Mouse (Mus musculus) heart, postnatal 4 days (tissue): ENCODE results near the gene Galntl6. TPM values are rescaled to one million over a fixed set of nuclear protein-coding genes. Genes with fewer than 3 reads are reported as not detected.

ENCODE experiments used
- DNase-seq: peaks from one replicate; pipeline ENCODE4 v3.0.0; 2021
- total RNA-seq, 2 experiments: library from RNA; stranded (reverse); gene quantifications; 2 replicates each; pipeline ENCODE4 v1.2.3; 2021

The Galntl6 gene
- total RNA-seq, 2 experiments from 2014 or later, result not detected

- DNase-seq, result peak; percentile 6
Measured at GRCm38 (mm10) chr8:57962286-57963110, 949.9 kb downstream of the Galntl6 start.

GRCm38 (mm10) chr8:57959136-57959535 lies 953.3 kb downstream of the Galntl6 start:
- DNase-seq, result no peak

GRCm38 (mm10) chr8:57958121-57958901 lies 954.1 kb downstream of the Galntl6 start:
- no peak for DNase-seq

GRCm38 (mm10) chr8:57955501-57955900 lies 956.9 kb downstream of the Galntl6 start:
- no peak for DNase-seq

GRCm38 (mm10) chr8:57941113-57941512 lies 971.3 kb downstream of the Galntl6 start:
- DNase-seq, result no peak

GRCm38 (mm10) chr8:57939856-57940420 lies 972.5 kb downstream of the Galntl6 start:
- DNase-seq, result no peak

GRCm38 (mm10) chr8:57939177-57939855 lies 973.1 kb downstream of the Galntl6 start:
- peak; percentile 66 for DNase-seq

- no peak for DNase-seq
Measured at GRCm38 (mm10) chr8:57927074-57927473, 985.4 kb downstream of the Galntl6 start.

GRCm38 (mm10) chr8:57923556-57923955 lies 988.9 kb downstream of the Galntl6 start:
- no peak for DNase-seq

- DNase-seq, result no peak
Measured at GRCm38 (mm10) chr8:57923130-57923529, 989.3 kb downstream of the Galntl6 start.

GRCm38 (mm10) chr8:57922214-57923070 lies 990.0 kb downstream of the Galntl6 start:
- DNase-seq, result no peak

- no peak for DNase-seq
Measured at GRCm38 (mm10) chr8:57920326-57920903, 992.0 kb downstream of the Galntl6 start.

- DNase-seq, result no peak
Measured at GRCm38 (mm10) chr8:57918720-57919640, 993.5 kb downstream of the Galntl6 start.

- no peak for DNase-seq
Measured at GRCm38 (mm10) chr8:57893360-57893759, 1019.1 kb downstream of the Galntl6 start.

GRCm38 (mm10) chr8:57892115-57892514 lies 1020.3 kb downstream of the Galntl6 start:
- no peak for DNase-seq

GRCm38 (mm10) chr8:57890159-57890558 lies 1022.3 kb downstream of the Galntl6 start:
- DNase-seq, result no peak

- no peak for DNase-seq
Measured at GRCm38 (mm10) chr8:57888831-57889230, 1023.6 kb downstream of the Galntl6 start.

- DNase-seq, result no peak
Measured at GRCm38 (mm10) chr8:57879452-57879851, 1033.0 kb downstream of the Galntl6 start.

GRCm38 (mm10) chr8:57849074-57849473 lies 1063.4 kb downstream of the Galntl6 start:
- DNase-seq, result no peak

- DNase-seq, result no peak
Measured at GRCm38 (mm10) chr8:57843461-57843860, 1069.0 kb downstream of the Galntl6 start.
